Comparison of ENCODE assay signal across 10 mouse cellular contexts in genomic region chr14:77673138-77673537, GRCm38 (mm10).
DNase-seq lines count a peak whose midpoint lies in the region; ATAC-seq and TF ChIP-seq lines count a peak whose summit lies in the region.
"Had no signal": no experiment of that assay in that cellular context is flagged by ENCODE, and none has a peak within 500 bp of the region (broad histone marks: within the 10 kb centered on the region; RNA-seq: fewer than 3 reads in every experiment).

No protein-coding gene starts in this region.

- no peaks in the 10 kb centered on the region for H3K27me3 ChIP-seq in heart, postnatal 0 days (ENCODE audit: control insufficient read depth, insufficient read depth, low read length)
- no peaks in the 10 kb centered on the region for H3K27me3 ChIP-seq in heart, adult 2 months (ENCODE audit: control insufficient read depth, insufficient read depth, low read length)
- H3K27me3 ChIP-seq in midbrain, embryonic 10.5 days (ENCODE audit: low read depth, poor library complexity, severe bottlenecking), result no peaks in the 10 kb centered on the region
- no peaks in the 10 kb centered on the region for H3K27me3 ChIP-seq in midbrain, postnatal 0 days (ENCODE audit: insufficient read depth, low read length)
- no peaks in the 10 kb centered on the region for H3K27me3 ChIP-seq in intestine, embryonic 16.5 days (replicated peaks; ENCODE audit: control insufficient read depth, insufficient read depth, low read length)

- intact Hi-C loops in heart, adult 2 months (cut with DNase I), result no loop called here

- 22% methylated on average over 8 of the region's 8 CpGs for WGBS in heart, postnatal 0 days
- 47% methylated on average over 8 of the region's 8 CpGs for WGBS in heart, adult 2 months
- 49% methylated on average over 8 of the region's 8 CpGs for WGBS in midbrain, embryonic 10.5 days
- 33% methylated on average over 8 of the region's 8 CpGs for WGBS in midbrain, postnatal 0 days
- WGBS in intestine, embryonic 16.5 days, result 16% methylated on average over 8 of the region's 8 CpGs

- no peaks in the 10 kb centered on the region for H3K79me2 ChIP-seq in heart, adult 2 months (replicated peaks; ENCODE audit: control insufficient read depth, insufficient read depth, low read length)

- H3K4me2 ChIP-seq in heart, postnatal 0 days (ENCODE audit: low read depth, low read length), result no peak overlapping the region
- no peak overlapping the region for H3K4me2 ChIP-seq in midbrain, postnatal 0 days (ENCODE audit: low read depth, low read length, poor library complexity, severe bottlenecking)
- peak overlapping the region; percentile 4; the same call in 1 of the 2 replicates for H3K4me2 ChIP-seq in intestine, embryonic 16.5 days (ENCODE audit: low read depth, low read length)

- no peak for TF ChIP-seq CTCF in heart, postnatal 0 days (IDR thresholded peaks at IDR 0.05; ENCODE audit: low read depth)
- no peak for TF ChIP-seq CTCF in heart, adult 2 months (IDR thresholded peaks at IDR 0.05)
- no peak for TF ChIP-seq CTCF in midbrain, postnatal 0 days (IDR thresholded peaks at IDR 0.05)

- no peak for DNase-seq in heart, postnatal 0 days (ENCODE audit: low spot score)
- no peak for DNase-seq in heart, adult 2 months
- DNase-seq in midbrain, embryonic 10.5 days (ENCODE audit: low spot score), result no peak
- no peak for DNase-seq in midbrain, postnatal 0 days (ENCODE audit: low spot score)
- peak; percentile 56 for DNase-seq in yolk sac, embryonic 10.5 days (ENCODE audit: low spot score)
- DNase-seq in layer of hippocampus, adult 8-10 months (ENCODE audit: low spot score in 2 of 2), result no peak
- DNase-seq: cerebellum, postnatal 25 days; thymus, adult 18-20 months had no signal

- no peak overlapping the region for H3K4me3 ChIP-seq in heart, postnatal 0 days (ENCODE audit: low read depth, low read length)
- H3K4me3 ChIP-seq in heart, adult 2 months, result no peak overlapping the region
- no peak overlapping the region for H3K4me3 ChIP-seq in midbrain, embryonic 10.5 days
- no peak overlapping the region for H3K4me3 ChIP-seq in midbrain, postnatal 0 days (ENCODE audit: low read depth, low read length)
- H3K4me3 ChIP-seq in intestine, embryonic 16.5 days (ENCODE audit: low read length), result no peak overlapping the region
- H3K4me3 ChIP-seq: erythroblast, embryonic 14.5 days had no signal

- H3K9ac ChIP-seq in heart, postnatal 0 days (replicated peaks; ENCODE audit: low read depth, low read length), result no peak overlapping the region
- no peak overlapping the region for H3K9ac ChIP-seq in heart, adult 2 months (ENCODE audit: low read depth, low read length)
- no peak overlapping the region for H3K9ac ChIP-seq in midbrain, postnatal 0 days (replicated peaks; ENCODE audit: low read length, poor library complexity, severe bottlenecking)
- H3K9ac ChIP-seq in intestine, embryonic 16.5 days (ENCODE audit: low read depth, low read length), result no peak overlapping the region

- H3K4me1 ChIP-seq in heart, postnatal 0 days (ENCODE audit: control insufficient read depth, insufficient read depth), result peaks cover 20% of the 10 kb centered on the region
- no peaks in the 10 kb centered on the region; the same call in 1 of the 2 replicates for H3K4me1 ChIP-seq in heart, adult 2 months (ENCODE audit: control insufficient read depth, insufficient read depth, low read length)
- H3K4me1 ChIP-seq in midbrain, embryonic 10.5 days, result peaks cover 23% of the 10 kb centered on the region
- no peaks in the 10 kb centered on the region; the same call in 1 of the 2 replicates for H3K4me1 ChIP-seq in midbrain, postnatal 0 days (ENCODE audit: insufficient read depth, low read length)
- H3K4me1 ChIP-seq in intestine, embryonic 16.5 days (ENCODE audit: control insufficient read depth, insufficient read depth, low read length), result peaks cover 7% of the 10 kb centered on the region

- no peaks in the 10 kb centered on the region for H3K9me3 ChIP-seq in heart, postnatal 0 days (replicated peaks; ENCODE audit: control insufficient read depth, low read length)
- no peaks in the 10 kb centered on the region for H3K9me3 ChIP-seq in midbrain, embryonic 10.5 days (replicated peaks)
- H3K9me3 ChIP-seq in midbrain, postnatal 0 days (ENCODE audit: low read length), result no peaks in the 10 kb centered on the region
- no peaks in the 10 kb centered on the region for H3K9me3 ChIP-seq in intestine, embryonic 16.5 days (ENCODE audit: control insufficient read depth, low read length)

- H3K27ac ChIP-seq in heart, postnatal 0 days (ENCODE audit: low read depth), result peak overlapping the region; percentile 40; the same call in 1 of the 2 replicates
- no peak overlapping the region for H3K27ac ChIP-seq in heart, adult 2 months
- H3K27ac ChIP-seq in midbrain, embryonic 10.5 days (replicated peaks), result peak overlapping the region; percentile 49
- no peak overlapping the region for H3K27ac ChIP-seq in midbrain, postnatal 0 days (ENCODE audit: low read depth, low read length)
- H3K27ac ChIP-seq in intestine, embryonic 16.5 days (ENCODE audit: low read length), result no peak overlapping the region

- TF ChIP-seq POLR2A in heart, adult 2 months (IDR thresholded peaks at IDR 0.05; ENCODE audit: insufficient read depth, low read depth, low read length), result no peak

- ATAC-seq in heart, postnatal 0 days (ENCODE audit: insufficient read depth, low read depth), result peak; percentile 34; the same call in 1 of the 2 replicates
- ATAC-seq in midbrain, postnatal 0 days (ENCODE audit: low FRiP score), result no peak
- peak; percentile 91 for ATAC-seq in intestine, embryonic 16.5 days

- H3K36me3 ChIP-seq in heart, postnatal 0 days (replicated peaks; ENCODE audit: control insufficient read depth, insufficient read depth, low read length), result no peaks in the 10 kb centered on the region
- H3K36me3 ChIP-seq in heart, adult 2 months (ENCODE audit: control insufficient read depth, insufficient read depth, low read length), result no peaks in the 10 kb centered on the region
- no peaks in the 10 kb centered on the region for H3K36me3 ChIP-seq in midbrain, embryonic 10.5 days
- H3K36me3 ChIP-seq in midbrain, postnatal 0 days (ENCODE audit: insufficient read depth, low read length), result no peaks in the 10 kb centered on the region
- H3K36me3 ChIP-seq in intestine, embryonic 16.5 days (ENCODE audit: control insufficient read depth, insufficient read depth, low read length), result no peaks in the 10 kb centered on the region

- no peak for TF ChIP-seq EP300 in heart, postnatal 0 days (IDR thresholded peaks at IDR 0.05; ENCODE audit: low read depth)
- TF ChIP-seq EP300 in heart, adult 2 months (IDR thresholded peaks at IDR 0.05; ENCODE audit: insufficient read depth, low read depth, low read length), result no peak

Comparison
In these comparisons a context has a peak if more than half of its experiments do, and no peak if none do; other contexts are left out.
1. H3K27ac ChIP-seq: peak in heart, postnatal 0 days (single experiment) and midbrain, embryonic 10.5 days (single experiment); none in heart, adult 2 months (single experiment), midbrain, postnatal 0 days (single experiment) and intestine, embryonic 16.5 days (single experiment).